Mouse (Mus musculus) layer of hippocampus, adult 2 months (tissue): Measurements from ENCODE around the gene 4930426L09Rik. TPM values are rescaled to one million over a fixed set of nuclear protein-coding genes. Genes with fewer than 3 reads are reported as not detected.

Source experiments
- DNase-seq, 2 experiments: peaks; one replicate each; pipeline ENCODE4 v3.0.0; 2022; ENCODE audit warnings: low spot score in 2 of 2
- H3K27ac ChIP-seq: fragments of 200-600 bp; 2 replicates; pipeline ENCODE4 v1.8.1; 2022
- H3K4me3 ChIP-seq: fragments of 200-600 bp; 2 replicates; pipeline ENCODE4 v1.8.1; 2022; ENCODE audit warnings: mild to moderate bottlenecking
- CTCF ChIP-seq: fragments of 200-600 bp; conservative IDR thresholded peaks from 2 replicates; pipeline ENCODE4 v1.8.1; 2022; ENCODE audit warnings: antibody characterized with exemption, mild to moderate bottlenecking, moderate library complexity
- total RNA-seq, 2 experiments: library from RNA; stranded (reverse); gene quantifications; 2 replicates each; pipeline ENCODE4 v1.2.3; 2021

Gene 4930426L09Rik
- total RNA-seq, 2 experiments from 2014 or later = 0.88 to 1.2 TPM

DNA sequence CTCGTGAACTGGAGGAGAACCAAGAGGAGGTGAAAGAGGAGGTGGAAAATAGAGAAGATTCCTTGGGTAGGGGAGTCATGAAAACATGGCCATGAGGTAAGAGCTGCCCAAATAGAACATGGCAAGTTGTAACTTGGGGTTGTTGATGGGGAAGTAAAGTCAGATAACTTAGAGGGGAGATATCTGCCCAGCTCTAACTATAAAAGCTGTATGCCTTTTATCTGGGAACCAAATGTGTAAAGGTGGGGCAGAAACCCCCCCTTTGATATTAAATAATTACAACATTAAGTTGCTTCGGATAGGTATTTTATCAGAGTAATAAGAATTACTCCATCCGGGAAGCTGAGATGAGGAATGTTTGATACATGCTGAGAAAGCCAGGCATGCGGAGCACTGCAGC, 19.1 kb upstream of the 4930426L09Rik start:
- no peak for DNase-seq
- no peak overlapping the region for H3K4me3 ChIP-seq
- no peak overlapping the region for H3K27ac ChIP-seq
- no peak for TF ChIP-seq CTCF

DNA sequence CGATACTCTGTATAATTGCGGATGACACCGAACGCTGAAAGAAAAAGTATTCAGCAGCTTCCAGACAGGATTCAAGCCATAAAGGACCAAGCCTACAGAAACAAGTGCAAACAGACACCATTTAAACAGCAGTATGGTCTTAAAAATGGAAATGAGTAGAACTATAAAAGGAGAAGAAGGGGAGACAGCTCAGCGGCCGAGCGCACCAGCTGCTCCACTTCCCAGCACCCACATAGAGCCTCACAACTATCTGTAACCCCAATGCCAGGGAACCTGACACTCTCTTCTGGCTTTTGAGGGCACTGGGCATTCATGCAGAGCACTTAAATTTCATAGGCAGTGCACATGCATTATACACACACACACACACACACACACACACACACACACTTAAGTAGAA, 18.5 kb upstream of the 4930426L09Rik start:
- Histone ChIP-seq H3K4me3 (no peak overlapping the region), H3K27ac (no peak overlapping the region)
- no peak for TF ChIP-seq CTCF
- no peak for DNase-seq

DNA sequence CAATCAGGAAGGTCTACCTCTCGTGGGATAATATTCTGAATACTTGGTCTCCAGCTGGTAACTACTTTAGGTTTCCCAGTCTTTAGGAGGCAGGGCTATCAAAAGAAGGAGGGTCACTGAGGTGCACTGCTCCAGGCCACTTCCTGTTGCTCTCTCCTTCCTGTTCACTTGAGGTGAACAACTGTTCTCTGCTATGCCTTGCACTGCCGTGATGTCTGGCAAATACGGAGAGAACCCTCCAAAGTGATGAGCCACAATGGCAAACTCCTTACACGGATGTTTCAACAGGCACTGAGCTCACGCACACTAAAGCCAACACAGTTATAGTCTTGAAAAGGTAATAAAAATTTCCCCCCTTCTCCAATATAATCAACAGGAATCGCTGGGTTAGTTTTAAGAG, 15.6 kb upstream of the 4930426L09Rik start:
- Histone ChIP-seq H3K4me3 (no peak overlapping the region), H3K27ac (0 out of 2 replicates have a peak overlapping the region, but pooled peaks have one; percentile 15)
- DNase-seq = no peak
- no peak for TF ChIP-seq CTCF

DNA sequence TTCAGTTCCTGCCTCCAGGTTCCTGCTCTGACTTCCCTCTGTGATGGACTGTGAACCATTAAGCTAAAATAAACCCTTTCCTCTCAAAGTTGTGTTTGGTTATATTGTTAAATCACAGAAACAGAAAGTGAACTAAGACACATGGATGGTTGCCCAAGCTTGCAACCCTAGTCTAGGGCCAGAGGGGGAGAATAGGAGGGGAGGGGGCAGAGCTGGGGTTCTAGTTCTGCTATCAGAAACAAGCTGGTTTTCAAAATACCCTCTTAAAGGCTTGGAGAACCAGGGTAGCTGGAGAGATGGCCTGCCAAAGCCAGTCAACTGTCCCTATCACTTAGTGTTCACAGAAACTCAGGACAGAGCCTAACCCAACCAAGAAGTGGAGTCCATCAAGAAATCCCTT, 14.6 kb upstream of the 4930426L09Rik start:
- Histone ChIP-seq H3K27ac (no peak overlapping the region), H3K4me3 (no peak overlapping the region)
- no peak for DNase-seq
- no peak for TF ChIP-seq CTCF

GRCm38 (mm10) chr2:18984095-18984847, 13.9 kb upstream of the 4930426L09Rik start:
- TF ChIP-seq CTCF = no peak
- H3K27ac ChIP-seq = no peak overlapping the region
- DNase-seq = no peak

GRCm38 (mm10) chr2:18985506-18985905, 12.6 kb upstream of the 4930426L09Rik start:
- no peak overlapping the region for H3K27ac ChIP-seq
- TF ChIP-seq CTCF = no peak
- no peak overlapping the region for H3K4me3 ChIP-seq
- DNase-seq = no peak

More at GRCm38 (mm10) chr2:18984095-18984847, 13.9 kb upstream of the 4930426L09Rik start:
- no peak overlapping the region for H3K4me3 ChIP-seq

GRCm38 (mm10) chr2:18988885-18989284, 9.3 kb upstream of the 4930426L09Rik start:
- Histone ChIP-seq H3K27ac (no peak overlapping the region), H3K4me3 (no peak overlapping the region)
- no peak for TF ChIP-seq CTCF
- DNase-seq = no peak

DNA sequence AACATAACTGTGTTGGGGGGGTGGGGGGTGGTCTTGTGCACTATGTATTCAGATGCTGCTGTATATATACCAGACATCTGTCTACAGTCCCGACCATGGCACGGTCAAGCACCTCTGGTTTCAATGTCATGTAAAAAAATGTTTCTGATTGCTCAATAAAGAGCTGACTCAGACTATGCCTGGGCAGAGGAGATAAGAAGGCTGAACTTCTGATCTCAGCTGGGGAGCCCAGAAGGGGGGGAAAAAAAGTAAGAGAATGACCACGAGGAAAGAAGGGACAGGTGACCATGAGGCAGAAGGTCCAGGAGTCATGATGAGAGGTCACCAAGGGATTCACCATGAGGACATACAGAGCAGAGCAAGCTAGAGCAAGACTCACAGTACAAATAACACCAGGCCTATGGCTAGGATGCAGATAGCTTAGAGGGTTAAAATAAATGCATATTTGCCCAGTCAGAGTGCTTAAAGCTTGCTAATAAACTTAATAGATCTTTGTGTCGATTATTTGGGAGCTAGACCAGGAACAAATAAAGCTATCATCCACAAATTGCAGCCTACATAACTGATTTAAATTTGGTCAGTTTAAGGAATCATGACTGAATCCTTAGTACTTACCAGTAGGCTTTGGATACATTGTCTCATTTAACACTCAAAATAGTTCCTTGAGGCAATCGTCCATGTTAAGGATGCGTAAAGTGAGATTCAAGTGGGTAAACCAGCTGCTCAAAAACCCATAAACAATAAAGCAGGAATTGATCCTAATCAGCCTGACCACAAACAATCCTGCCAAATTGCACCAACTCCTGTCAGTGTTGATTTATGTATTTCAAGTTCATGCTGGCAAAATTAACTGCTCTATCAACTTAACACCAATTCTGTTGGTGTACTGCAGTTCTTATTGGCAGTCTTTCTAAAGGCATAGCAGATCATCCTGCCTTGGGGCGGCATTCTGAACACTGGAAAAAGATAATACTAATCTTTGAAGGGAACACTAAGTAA, 5.3 kb upstream of the 4930426L09Rik start:
- Histone ChIP-seq H3K27ac (no peak overlapping the region), H3K4me3 (no peak overlapping the region)
- TF ChIP-seq CTCF = no peak
- no peak for DNase-seq

DNA sequence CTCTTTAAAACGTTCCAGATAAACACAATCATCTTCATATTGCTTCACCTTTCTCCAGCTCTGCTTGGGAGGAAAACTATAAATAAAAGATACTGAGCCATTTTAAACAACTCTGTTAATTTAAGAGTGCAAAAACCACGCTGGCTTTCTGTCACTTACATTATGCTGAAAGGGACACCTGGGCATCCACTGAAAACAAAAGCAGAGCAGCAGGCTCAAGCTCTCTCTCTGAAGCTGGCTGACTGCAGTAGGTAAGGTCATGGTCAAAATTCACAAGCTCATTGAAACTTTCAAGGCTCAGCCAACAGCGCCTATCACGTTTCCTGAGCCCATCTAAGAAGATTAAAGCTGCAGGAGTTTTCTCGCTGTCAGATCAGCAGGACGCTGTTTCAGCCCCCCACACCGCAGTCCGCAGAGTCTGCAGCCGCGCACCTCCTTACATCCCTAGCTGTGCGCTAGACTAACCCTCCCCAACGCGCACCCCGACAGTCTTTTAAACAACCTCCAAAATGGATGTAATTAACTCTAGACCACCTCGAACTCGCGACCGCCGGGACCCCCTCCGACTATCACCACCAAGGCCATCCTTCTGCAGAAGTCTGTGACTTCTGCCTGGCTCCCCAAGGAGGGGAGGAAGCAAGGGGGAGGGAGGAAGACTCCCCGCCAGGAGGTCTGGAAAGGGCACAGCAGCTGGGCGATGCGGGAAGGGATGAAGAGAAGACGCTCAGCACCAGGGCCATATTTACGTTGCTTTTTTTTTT, 1.5 kb upstream of the 4930426L09Rik start:
- peak overlapping the region; percentile 97 for H3K27ac ChIP-seq
- peak overlapping the region; percentile 85 for H3K4me3 ChIP-seq
- peak in 1 of 2 experiments; percentile 12 for DNase-seq
- TF ChIP-seq CTCF = no peak

GRCm38 (mm10) chr2:18997387-18997971, 664 bp upstream of the 4930426L09Rik start:
- peak in 1 of 2 experiments; percentile 8 for DNase-seq
- TF ChIP-seq CTCF = 0 out of 2 replicates have a peak, but pooled peaks have one; percentile 8
- Histone ChIP-seq H3K4me3 (peak overlapping the region; percentile 85), H3K27ac (peak overlapping the region; percentile 97)

GRCm38 (mm10) chr2:18999395-18999794, 1.3 kb downstream of the 4930426L09Rik start:
- TF ChIP-seq CTCF = no peak
- no peak for DNase-seq
- Histone ChIP-seq H3K27ac (no peak overlapping the region), H3K4me3 (no peak overlapping the region)

GRCm38 (mm10) chr2:19004801-19005200, 6.7 kb downstream of the 4930426L09Rik start:
- peak in 1 of 2 experiments; percentile 19 for DNase-seq
- TF ChIP-seq CTCF = no peak
- no peak overlapping the region for H3K27ac ChIP-seq
- no peak overlapping the region for H3K4me3 ChIP-seq
